Mouse (Mus musculus) ES-E14 (cell line): ENCODE results near the gene Alox5.

Source experiments
- HCFC1 ChIP-seq: IDR thresholded peaks from 2 replicates; pipeline ENCODE4 v1.6.1; 2012; ENCODE audit warnings: low read length, inconsistent platforms, borderline replicate concordance; ENCODE audit not compliant: insufficient read depth
- MAFK ChIP-seq: IDR thresholded peaks from 2 replicates; pipeline ENCODE4 v1.6.1; 2014; ENCODE audit warnings: mild to moderate bottlenecking, low read depth, low read length, inconsistent platforms; ENCODE audit not compliant: insufficient read depth

GRCm38 (mm10) chr6:116458728-116459127, 2.2 kb downstream of the Alox5 start:
- TF ChIP-seq HCFC1 (no peak), MAFK (no peak)
